Mouse (Mus musculus): ENCODE data around the gene Rbbp6. TPM values are rescaled to one million over a fixed set of nuclear protein-coding genes. Genes with fewer than 3 reads are reported as not detected.

Gene Rbbp6
- total RNA-seq, 1 experiment: 39.8 TPM

- H3K4me3 ChIP-seq (ENCODE audit: insufficient read depth in 1 of 2, low read depth in 1 of 2, low read length in 2 of 2, poor library complexity in 1 of 2, severe bottlenecking in 1 of 2): no peak overlapping the region
- no peaks in the 10 kb centered on the region for H3K9me3 ChIP-seq (ENCODE audit: control insufficient read depth, insufficient read depth, low read depth, low read length)
- in situ Hi-C loops (cut with MboI; ENCODE audit: low sequenced_read_pairs in 2 of 2, unreplicated experiment in 2 of 2): loop anchor here (10.0 to 25.0 kb wide), 2 partner anchors 427 to 429 kb away; partner anchors contain the start of gene Aqp8 (in 2 of the 2)
- DNase-seq (ENCODE audit: low read depth, low spot score): no peak
- H3K4me1 ChIP-seq (ENCODE audit: control insufficient read depth in 2 of 2, insufficient read depth in 2 of 2, low read length in 2 of 2, poor library complexity in 1 of 2): peaks cover 2 to 14% of the 10 kb centered on the region in 2 experiments; a peak in 2 of 4 replicates
- H3K36me3 ChIP-seq (ENCODE audit: control insufficient read depth, insufficient read depth, low read length, poor library complexity, severe bottlenecking): no peaks in the 10 kb centered on the region
- no peak for TF ChIP-seq MAFK (IDR thresholded peaks at IDR 0.05; ENCODE audit: insufficient read depth, low read depth, low read length)
- no peak overlapping the region for H3K9ac ChIP-seq (ENCODE audit: insufficient read depth, low read depth, low read length, poor library complexity, severe bottlenecking)
- no peak overlapping the region for H3K27ac ChIP-seq (ENCODE audit: insufficient read depth, low read depth, low read length, poor library complexity, severe bottlenecking)
These were observed 69.8 kb downstream of the Rbbp6 start for GRCm38 (mm10) chr7:123035314-123035713.

GRCm38 (mm10) chr7:123039302-123039701, 73.8 kb downstream of the Rbbp6 start:
- H3K36me3 ChIP-seq (ENCODE audit: control insufficient read depth, insufficient read depth, low read length, poor library complexity, severe bottlenecking): no peaks in the 10 kb centered on the region
- no peaks in the 10 kb centered on the region for H3K4me1 ChIP-seq (ENCODE audit: control insufficient read depth in 2 of 2, insufficient read depth in 2 of 2, low read length in 2 of 2, poor library complexity in 1 of 2)
- no peak overlapping the region for H3K27ac ChIP-seq (ENCODE audit: insufficient read depth, low read depth, low read length, poor library complexity, severe bottlenecking)
- TF ChIP-seq ZC3H11A (IDR thresholded peaks at IDR 0.05; ENCODE audit: borderline replicate concordance, low read depth, low read length) (0 out of 2 replicates have a peak, but pooled peaks have one; percentile 44), CHD2 (IDR thresholded peaks at IDR 0.05; ENCODE audit: low read depth, low read length) (no peak)
- peak; percentile 60 for DNase-seq (ENCODE audit: low read depth, low spot score)
- H3K9ac ChIP-seq (ENCODE audit: insufficient read depth, low read depth, low read length, poor library complexity, severe bottlenecking): no peak overlapping the region
- H3K9me3 ChIP-seq (ENCODE audit: control insufficient read depth, insufficient read depth, low read depth, low read length): no peaks in the 10 kb centered on the region
- in situ Hi-C loops (cut with MboI; ENCODE audit: low sequenced_read_pairs in 2 of 2, unreplicated experiment in 2 of 2): loop anchor here (10.0 to 25.0 kb wide), 2 partner anchors 423 to 425 kb away; partner anchors contain the start of gene Aqp8 (in 2 of the 2)
- H3K4me3 ChIP-seq (ENCODE audit: insufficient read depth in 1 of 2, low read depth in 1 of 2, low read length in 2 of 2, poor library complexity in 1 of 2, severe bottlenecking in 1 of 2): no peak overlapping the region

GRCm38 (mm10) chr7:123045146-123045545, 79.7 kb downstream of the Rbbp6 start:
- no peak for TF ChIP-seq ZC3H11A (IDR thresholded peaks at IDR 0.05; ENCODE audit: borderline replicate concordance, low read depth, low read length)
- TF ChIP-seq MAFK (IDR thresholded peaks at IDR 0.05; ENCODE audit: insufficient read depth, low read depth, low read length): no peak
- TF ChIP-seq ZNF384 (IDR thresholded peaks at IDR 0.05; ENCODE audit: low read depth, low read length): no peak
- TF ChIP-seq CHD2 (IDR thresholded peaks at IDR 0.05; ENCODE audit: low read depth, low read length): no peak
- no peak for TF ChIP-seq HCFC1 (IDR thresholded peaks at IDR 0.05; ENCODE audit: borderline replicate concordance, insufficient read depth, low read length)
- in situ Hi-C loops (cut with MboI; ENCODE audit: low sequenced_read_pairs in 2 of 2, unreplicated experiment in 2 of 2): loop anchor here in 1 of 2 experiments (25.0 kb wide), 1 partner anchor 417 kb away; the partner anchor contains the start of gene Aqp8
- Histone ChIP-seq H3K27ac (ENCODE audit: insufficient read depth, low read depth, low read length, poor library complexity, severe bottlenecking) (no peak overlapping the region), H3K9ac (ENCODE audit: insufficient read depth, low read depth, low read length, poor library complexity, severe bottlenecking) (no peak overlapping the region), H3K4me3 (ENCODE audit: insufficient read depth in 1 of 2, low read depth in 1 of 2, low read length in 2 of 2, poor library complexity in 1 of 2, severe bottlenecking in 1 of 2) (no peak overlapping the region), H3K9me3 (ENCODE audit: control insufficient read depth, insufficient read depth, low read depth, low read length) (no peaks in the 10 kb centered on the region), H3K36me3 (ENCODE audit: control insufficient read depth, insufficient read depth, low read length, poor library complexity, severe bottlenecking) (no peaks in the 10 kb centered on the region), H3K4me1 (ENCODE audit: control insufficient read depth in 2 of 2, insufficient read depth in 2 of 2, low read length in 2 of 2, poor library complexity in 1 of 2) (no peaks in the 10 kb centered on the region)
- no peak for DNase-seq (ENCODE audit: low read depth, low spot score)

GRCm38 (mm10) chr7:123046473-123047091, 81.1 kb downstream of the Rbbp6 start:
- no peak overlapping the region for H3K27ac ChIP-seq (ENCODE audit: insufficient read depth, low read depth, low read length, poor library complexity, severe bottlenecking)
- H3K9me3 ChIP-seq (ENCODE audit: control insufficient read depth, insufficient read depth, low read depth, low read length): no peaks in the 10 kb centered on the region
- DNase-seq (ENCODE audit: low read depth, low spot score): no peak
- in situ Hi-C loops (cut with MboI; ENCODE audit: low sequenced_read_pairs in 2 of 2, unreplicated experiment in 2 of 2): loop anchor here in 1 of 2 experiments (25.0 kb wide), 1 partner anchor 416 kb away; the partner anchor contains the start of gene Aqp8
- H3K4me3 ChIP-seq (ENCODE audit: insufficient read depth in 1 of 2, low read depth in 1 of 2, low read length in 2 of 2, poor library complexity in 1 of 2, severe bottlenecking in 1 of 2): no peak overlapping the region
- TF ChIP-seq MAFK (IDR thresholded peaks at IDR 0.05; ENCODE audit: insufficient read depth, low read depth, low read length) (no peak), CHD2 (IDR thresholded peaks at IDR 0.05; ENCODE audit: low read depth, low read length) (no peak), ZC3H11A (IDR thresholded peaks at IDR 0.05; ENCODE audit: borderline replicate concordance, low read depth, low read length) (no peak), HCFC1 (IDR thresholded peaks at IDR 0.05; ENCODE audit: borderline replicate concordance, insufficient read depth, low read length) (no peak), ZNF384 (IDR thresholded peaks at IDR 0.05; ENCODE audit: low read depth, low read length) (no peak)
- H3K9ac ChIP-seq (ENCODE audit: insufficient read depth, low read depth, low read length, poor library complexity, severe bottlenecking): no peak overlapping the region
- no peaks in the 10 kb centered on the region for H3K36me3 ChIP-seq (ENCODE audit: control insufficient read depth, insufficient read depth, low read length, poor library complexity, severe bottlenecking)
- H3K4me1 ChIP-seq (ENCODE audit: control insufficient read depth in 2 of 2, insufficient read depth in 2 of 2, low read length in 2 of 2, poor library complexity in 1 of 2): no peaks in the 10 kb centered on the region

Other genes with a start within 250 kb of the Rbbp6 start
- 42.9 and 46.6 TPM in 2 replicates for gene Tnrc6a, start 158.2 kb downstream of the Rbbp6 start, total RNA-seq (2012; rRNA removed)
- 22.0 and 32.2 TPM in 2 replicates for gene Slc5a11, start 249.1 kb downstream of the Rbbp6 start, total RNA-seq (2012; rRNA removed)

All from ES-E14 (cell line).